Mouse (Mus musculus) testis, adult 2 months (tissue): Measurements from ENCODE around the gene Artn.

Experiments used
- CTCF ChIP-seq: fragments of 200-500 bp; IDR thresholded peaks from 2 replicates; pipeline ENCODE4 v1.5.1; 2012; ENCODE audit warnings: low read depth, mild to moderate bottlenecking, inconsistent platforms, low read length, moderate library complexity; ENCODE audit not compliant: control insufficient read depth, insufficient read depth, insufficient replicate concordance
- POLR2A ChIP-seq: fragments of 200-500 bp; IDR thresholded peaks from 2 replicates; pipeline ENCODE4 v1.6.1; 2012; ENCODE audit warnings: low read depth, mild to moderate bottlenecking, inconsistent platforms, low read length, moderate library complexity; ENCODE audit not compliant: control insufficient read depth

DNA sequence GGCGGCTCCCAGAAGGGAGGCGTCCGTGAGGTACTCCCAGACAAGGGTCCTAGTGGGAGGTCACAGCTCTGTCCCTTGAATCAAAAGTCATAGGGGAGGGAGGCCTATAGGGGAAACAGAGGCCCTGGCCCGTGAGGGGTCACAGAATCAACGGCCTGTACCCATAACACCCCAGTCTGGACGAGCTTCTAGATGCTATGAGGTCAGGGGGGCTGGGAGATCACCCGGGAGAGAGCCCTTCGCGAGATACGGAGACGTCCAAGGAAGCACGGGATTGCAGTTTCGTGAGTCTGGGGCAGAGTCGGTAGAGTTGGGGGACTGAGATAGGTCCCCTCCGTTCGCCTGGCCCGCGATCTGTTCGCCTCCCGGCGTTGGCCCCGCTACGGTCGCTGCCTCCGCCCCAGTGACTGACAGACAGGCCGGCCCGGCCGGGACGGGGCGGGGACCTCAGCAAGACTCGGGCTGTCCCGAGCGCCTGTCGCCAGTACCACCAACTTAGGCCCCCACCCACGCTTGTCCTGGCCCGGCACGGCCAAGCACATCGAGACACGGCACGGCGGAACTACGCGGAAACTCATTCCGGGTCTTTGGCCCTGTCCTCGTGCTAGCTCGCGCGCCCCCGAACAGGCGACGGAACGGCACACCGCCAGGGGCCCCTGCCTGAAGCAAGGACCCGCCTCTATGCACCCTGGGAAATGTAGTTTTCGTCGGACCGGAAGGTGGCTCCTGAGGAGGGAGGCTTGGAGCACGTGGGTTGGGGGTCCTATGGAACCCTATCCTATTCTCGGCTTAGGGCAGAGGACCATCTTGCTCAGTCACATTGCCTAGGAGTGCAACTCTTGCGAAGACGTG is 14.7 kb downstream of the Artn start, which contains the start of gene Ipo13:
- TF ChIP-seq CTCF = no peak
- no peak; the same call in 1 of the 2 replicates for TF ChIP-seq POLR2A
